Mouse (Mus musculus) cerebellum, adult 11-12 months (tissue): ENCODE results near the gene Frmd4b.
"Not testable (repeated sequence)": the region's sequence is repeated elsewhere in the genome, so short reads cannot be mapped to it uniquely, and the experiment has no call there.

Experiments
- DNase-seq: peaks from one replicate; pipeline ENCODE4 v3.0.0; 2022

Frmd4b gene

DNA sequence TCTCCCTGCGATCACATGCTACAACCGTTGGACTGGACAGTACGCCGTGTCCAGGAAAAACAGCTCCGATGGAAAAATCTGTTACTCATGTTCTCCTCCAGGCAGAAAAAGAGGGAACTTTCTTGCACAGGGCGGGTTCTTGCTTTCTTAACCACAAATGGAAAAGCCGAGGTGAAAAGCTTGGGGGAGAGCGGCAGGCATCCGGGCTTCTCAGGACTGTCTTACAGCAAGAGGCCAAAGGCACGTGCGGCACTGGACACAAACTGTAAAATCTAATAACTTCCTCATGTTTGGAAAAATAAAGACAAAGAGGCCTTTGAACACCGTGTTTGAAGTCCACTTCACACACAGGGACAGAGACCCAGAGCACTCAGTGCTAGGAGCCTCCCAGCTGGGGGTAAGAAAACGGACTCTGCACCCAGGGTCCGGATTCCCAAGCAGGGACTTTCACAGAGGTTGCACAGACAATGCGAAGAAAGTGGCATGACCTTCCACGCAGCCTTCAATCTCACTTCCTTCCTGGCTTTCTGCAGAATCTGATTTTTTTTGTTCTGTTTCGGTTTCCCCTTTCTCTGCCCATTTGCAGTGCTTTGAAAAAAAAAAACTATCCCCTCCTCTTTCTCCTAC, 153.3 kb downstream of the Frmd4b start:
- no peak for DNase-seq

DNA sequence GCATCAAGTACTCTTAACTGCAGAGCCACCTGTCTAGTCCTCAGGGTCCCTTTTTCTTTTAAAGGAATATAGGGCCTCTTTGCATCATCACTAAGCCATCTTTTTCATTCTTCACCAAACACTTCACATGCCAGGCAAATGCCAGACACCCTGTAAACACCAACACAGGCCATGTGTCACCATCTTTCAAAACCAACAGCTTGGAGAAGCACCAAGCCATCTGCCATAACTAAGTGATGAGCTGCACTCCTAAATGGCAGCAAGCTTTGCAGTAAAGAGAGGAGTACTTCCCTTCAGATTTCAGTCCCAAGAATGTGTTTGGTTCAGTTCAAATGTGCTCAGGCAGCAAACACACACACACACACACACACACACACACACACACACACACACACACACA, 154.9 kb downstream of the Frmd4b start:
- no peak for DNase-seq

DNA sequence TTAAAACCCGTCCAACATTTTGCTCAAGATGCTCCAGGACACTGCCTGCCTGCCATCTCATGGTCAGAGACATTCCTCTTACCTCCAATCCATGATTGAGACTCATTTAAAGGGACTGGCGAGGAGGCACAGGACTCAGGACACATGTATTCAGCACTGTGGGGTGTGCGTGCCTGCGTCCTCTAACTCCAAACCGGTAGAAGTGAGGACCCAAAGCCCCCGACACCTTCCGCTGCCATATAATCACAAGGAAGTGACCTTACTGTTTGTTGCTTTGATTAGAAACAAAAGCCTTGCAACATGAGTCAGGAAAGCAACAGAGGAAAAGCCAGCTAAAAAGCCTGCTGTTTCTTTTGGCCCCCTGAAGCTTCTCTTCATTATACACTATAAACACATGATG, 158.2 kb downstream of the Frmd4b start:
- no peak for DNase-seq

DNA sequence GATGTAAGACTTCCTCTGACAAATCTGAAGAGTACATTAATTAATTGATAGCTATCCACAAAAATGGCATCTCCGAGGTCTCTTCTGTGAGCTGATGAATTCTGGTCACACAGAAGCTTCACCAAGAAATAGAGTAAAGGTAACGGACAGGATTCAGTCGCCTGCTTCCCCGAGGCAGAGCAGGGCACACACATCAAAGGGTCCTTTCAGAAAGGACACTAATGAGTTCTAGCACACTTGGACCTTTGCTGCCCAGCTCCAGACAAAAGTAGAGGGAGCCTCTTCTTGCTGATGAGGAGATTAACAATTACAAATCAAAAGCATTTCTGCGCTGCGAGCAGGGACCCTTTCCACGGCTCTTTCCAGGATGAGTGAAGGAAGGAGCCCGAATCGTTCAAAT, 159.0 kb downstream of the Frmd4b start:
- DNase-seq = no peak

DNA sequence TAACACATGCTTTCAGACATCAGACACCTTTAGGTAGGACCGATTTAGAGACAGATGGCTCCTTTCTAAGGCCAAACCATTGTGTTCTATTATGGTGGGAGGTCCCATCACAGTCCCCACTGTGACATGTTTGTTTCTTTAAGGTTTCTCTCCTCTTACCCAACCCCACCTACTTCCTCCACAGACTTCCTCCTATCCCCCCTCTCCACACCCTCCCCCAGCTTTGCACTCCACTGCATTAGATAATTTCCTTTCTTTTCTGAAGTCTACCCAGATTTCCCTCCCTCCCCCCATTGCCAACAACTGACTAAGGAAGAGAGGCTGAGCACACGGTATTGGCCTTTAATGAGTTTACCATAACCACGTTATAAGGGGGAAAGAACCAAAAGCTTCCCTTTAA, 159.4 kb downstream of the Frmd4b start:
- DNase-seq = no peak

DNA sequence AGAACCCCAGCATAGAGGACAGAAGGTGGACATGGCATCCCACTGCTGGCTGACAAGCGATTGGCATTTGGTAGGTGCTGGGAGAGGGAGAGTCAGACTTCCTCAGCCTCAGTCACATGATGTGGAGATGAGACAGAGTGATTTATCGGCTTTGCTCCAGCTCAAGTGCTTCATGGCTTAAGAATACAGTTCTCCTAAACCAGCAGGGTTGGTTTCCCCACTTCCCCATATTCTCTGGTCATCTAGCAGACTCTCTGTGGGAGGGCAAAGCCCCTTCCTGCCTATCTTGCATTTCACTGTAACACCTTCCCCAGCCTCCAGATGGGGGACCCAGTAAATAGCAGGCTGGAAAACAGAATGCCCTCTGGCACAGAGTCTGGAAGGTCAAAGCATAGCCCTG, 160.1 kb downstream of the Frmd4b start:
- DNase-seq = no peak

DNA sequence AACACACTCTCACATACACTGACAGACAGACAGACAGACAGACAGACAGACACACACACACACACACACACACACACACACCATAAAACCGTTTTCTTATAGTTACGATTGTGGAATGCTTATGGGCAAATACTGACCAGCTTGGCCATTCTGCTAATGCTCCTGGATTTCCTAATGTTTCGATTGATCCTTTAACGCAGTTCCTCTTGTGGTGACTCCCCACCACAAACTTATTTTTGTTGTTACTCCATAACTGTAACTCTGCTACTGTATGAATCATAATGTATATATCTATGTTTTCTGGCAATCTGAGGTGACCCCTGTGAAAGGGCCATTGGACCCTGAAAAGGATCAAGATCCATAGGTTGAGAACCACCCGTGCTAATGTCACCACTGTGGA, 165.1 kb downstream of the Frmd4b start:
- no peak for DNase-seq

DNA sequence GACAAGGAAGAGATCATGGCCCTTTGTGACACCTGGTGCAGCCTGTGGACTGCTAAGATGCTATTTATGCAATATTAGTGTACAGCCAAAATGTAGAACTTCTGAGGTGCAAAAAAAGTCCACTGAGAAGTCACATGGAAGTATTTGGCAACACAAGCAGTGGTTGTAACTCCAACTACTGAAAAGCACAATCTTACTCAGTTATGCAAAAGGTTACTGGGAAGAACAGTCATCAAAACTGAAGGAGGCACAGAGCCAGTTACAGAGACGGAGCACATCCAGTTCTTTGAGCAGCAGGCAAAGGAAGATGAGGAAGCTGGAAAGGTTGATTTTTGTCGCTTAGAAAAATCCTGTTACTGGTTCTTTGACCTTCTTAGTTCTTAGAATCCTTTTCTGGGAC, 167.5 kb downstream of the Frmd4b start:
- DNase-seq = no peak

DNA sequence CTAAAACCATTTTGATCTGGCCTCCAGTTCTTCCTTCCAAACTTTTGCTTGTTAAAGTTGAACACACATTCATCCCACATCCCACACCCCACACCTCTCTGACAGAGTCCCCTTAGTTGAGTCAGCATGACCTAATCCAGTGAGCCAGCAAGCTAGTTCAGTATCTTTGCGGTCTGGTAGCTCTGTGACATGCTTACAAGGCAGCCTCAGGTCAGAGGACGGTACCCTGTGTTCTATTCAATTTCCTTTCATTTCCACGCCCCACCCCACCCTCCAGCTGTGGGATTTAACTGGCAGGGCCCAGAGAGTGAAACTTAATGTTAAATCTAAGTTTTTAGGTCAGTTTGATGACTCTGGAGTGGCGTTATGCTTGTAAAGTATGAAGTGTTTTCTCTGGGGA, 170.3 kb downstream of the Frmd4b start:
- no peak for DNase-seq

DNA sequence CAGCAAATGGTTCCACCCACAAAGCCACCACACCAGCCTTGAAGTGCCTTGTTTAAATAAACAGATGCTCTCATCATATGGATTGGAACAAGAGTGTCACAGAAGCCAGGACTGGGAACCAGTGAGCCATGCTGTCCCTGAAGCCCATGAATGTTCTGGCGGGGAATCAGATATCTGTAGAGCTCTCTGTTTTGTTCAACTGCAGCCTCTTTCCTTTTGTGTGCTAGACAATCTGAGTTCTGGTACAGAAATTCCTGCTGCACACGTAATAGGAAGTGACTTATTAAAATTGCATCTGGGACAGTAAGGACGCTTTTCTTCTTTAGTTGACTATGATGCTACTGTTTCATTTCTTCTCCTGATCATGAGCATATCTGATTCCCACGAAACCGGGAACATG, 173.2 kb downstream of the Frmd4b start:
- DNase-seq = no peak

DNA sequence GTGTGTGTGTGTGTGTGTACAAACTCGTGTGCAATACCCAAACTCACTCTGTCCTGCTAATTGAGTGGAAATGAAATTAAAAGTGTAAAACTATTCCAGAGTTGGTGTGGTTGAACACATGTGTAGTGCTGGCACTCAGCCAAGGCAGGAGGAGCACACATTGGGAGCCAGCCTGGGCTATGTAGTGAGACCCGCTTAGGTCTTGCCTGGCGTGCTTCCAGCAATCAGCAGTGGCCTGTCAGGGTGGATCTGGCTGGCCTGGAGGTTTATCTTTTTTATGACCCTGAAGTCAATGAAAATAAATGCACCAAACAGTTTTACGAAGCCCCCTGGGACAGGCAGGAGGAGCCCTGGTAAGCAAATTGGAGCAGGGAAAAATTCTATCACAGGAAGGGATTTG, 173.8 kb downstream of the Frmd4b start:
- DNase-seq = no peak

DNA sequence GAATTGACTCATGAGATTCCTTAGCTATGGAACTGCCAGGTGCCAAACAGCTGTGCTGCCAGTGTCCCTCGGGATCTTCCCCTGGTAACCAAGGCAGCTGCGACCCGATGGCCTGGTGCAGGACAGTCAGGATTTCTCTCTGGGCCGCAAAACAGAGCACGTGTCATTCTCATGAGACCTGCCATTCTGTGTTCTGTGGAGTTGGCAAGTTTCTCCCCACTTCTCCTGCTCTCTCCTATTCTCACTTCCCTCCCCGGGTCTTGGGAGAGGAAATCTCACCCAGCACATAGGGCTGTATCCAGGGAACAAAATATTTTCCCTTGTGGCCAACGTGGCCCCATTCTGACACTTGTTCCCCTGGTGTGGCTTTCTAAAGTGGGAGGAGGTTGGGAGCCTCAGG, 176.0 kb downstream of the Frmd4b start:
- DNase-seq = no peak

DNA sequence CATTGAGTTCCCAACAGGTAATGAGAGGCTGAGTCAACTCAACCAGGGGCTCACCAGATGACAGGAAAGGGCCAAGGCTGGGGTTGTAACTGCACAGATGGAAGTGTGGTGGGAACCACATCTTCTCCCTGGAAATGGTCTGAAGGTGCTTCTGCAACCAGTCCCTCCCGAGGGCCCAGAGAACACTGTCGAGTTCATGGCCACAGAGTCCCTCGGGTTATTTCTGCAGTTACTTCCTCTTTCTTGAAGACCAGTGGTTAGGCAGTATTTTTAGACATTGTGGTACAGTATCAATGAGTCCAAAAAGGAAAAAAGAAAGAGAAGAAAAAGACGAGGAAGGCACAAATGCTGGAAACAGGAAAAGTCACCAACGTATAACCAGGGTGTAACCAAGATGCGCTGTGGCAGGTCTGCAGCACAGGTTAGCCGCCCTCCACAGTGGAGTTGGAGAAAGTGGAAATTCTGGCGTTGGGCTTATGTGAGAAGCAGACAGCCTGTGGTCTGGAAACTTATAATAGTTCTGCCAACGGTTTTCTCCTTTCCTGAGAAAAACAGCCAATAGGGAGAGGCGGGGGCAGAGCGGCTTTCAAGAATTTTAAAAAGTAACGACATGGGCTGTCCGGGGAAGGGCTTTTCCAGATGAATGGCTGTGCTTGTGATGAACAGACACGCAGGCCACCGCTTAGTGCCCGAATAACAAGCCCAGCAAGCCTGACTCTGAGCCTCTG, 178.3 kb downstream of the Frmd4b start:
- DNase-seq = no peak

DNA sequence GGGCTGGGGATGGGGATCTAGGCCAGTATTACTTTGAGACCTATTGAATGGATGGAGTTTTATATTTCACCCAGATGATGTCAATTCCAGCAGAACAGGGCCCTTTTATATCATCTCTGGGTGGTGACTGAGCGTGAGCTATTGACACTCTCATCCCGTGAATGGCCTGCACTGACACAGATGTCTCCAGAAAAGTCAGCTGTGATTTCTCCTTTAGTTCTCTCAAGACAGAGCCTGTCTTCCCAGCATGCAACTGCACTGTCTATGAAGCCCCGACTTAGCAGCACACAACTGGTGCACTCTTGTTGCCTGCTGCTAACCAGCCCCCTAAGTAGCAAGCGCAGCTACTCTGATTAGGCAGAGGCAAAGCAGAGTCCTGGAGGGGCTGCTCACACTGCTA, 182.6 kb downstream of the Frmd4b start:
- no peak for DNase-seq

DNA sequence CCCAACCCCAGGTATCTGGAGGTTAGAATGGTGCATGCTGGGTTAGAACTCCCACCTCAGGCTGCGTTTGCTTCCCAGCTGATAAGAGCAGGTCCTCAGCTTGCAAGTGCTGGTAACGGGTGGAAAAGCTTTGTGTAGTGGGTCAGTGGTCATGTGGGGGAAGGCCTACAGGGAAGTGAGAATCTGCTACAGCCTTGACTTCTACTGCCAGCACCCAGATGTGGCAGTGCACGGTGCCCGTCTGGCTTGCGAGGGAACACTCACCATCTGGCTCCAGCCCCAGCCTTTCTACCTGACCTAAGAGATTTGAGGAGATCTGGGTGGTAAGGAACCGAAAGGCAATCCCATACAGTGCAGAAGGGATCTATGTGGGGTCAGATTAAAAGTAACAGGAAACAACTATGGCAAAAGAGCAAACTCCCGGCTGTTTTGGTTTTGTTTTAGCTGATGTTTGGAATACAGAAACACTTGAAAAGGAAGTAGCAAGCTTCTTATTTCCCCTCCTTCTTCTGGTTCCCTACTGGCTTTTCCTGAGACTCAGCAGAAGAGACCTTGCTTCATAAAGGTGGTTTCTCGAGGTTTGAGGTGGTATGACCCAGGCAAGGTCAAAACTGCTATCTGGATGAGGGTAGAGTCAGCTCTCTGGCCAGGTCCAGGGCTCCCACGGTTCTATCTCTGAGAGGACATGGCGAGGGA, 185.9 kb downstream of the Frmd4b start:
- no peak for DNase-seq

DNA sequence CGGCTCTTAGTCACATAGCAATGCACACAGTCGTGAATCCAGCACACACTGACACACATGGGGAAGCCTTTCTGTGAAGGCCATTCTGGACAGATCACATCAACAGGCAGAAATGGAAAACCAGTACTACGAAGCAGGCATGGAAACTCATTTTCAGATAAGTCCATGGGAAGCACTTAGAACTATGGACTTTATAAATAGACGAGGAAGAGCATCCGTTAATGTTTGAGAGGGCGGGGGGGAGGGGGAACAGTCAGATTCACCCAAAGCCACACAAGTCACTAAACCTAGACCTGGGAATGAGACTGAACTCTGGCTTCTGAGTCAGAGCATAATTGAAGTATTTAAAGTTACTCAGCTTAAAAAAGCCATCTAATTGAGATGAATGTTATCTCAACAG, 186.8 kb downstream of the Frmd4b start:
- no peak for DNase-seq

DNA sequence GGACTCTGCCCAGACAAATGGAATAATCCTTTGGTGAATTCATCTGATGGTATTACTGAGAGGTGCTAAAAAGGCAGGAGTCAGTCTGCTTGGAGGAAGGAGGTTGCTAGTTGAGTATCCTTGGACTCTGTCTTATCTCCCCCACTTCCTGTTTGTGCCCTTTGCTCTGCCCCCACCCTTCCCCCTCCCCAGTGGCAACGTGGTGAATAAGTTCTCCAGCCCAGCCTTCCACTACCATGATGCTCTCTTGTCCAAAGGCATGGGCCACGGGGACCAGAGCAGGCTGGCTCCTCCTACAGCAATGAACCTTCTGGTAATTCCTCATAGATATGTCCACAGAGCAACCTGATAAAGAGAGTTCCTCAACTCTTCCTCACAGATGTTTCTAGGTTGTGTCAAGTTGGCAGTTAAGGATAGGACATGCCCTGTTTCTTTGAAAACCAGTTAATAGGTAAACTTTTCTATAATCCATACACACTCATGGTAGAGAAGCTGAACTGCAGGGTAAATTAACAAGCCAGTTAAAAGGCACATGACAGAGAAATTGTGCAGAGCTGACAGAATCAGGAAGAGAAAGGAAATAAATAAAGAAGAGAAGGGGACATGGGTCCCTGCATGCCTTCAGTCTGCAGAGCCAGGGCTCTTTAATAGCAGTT, 187.5 kb downstream of the Frmd4b start:
- DNase-seq = no peak

DNA sequence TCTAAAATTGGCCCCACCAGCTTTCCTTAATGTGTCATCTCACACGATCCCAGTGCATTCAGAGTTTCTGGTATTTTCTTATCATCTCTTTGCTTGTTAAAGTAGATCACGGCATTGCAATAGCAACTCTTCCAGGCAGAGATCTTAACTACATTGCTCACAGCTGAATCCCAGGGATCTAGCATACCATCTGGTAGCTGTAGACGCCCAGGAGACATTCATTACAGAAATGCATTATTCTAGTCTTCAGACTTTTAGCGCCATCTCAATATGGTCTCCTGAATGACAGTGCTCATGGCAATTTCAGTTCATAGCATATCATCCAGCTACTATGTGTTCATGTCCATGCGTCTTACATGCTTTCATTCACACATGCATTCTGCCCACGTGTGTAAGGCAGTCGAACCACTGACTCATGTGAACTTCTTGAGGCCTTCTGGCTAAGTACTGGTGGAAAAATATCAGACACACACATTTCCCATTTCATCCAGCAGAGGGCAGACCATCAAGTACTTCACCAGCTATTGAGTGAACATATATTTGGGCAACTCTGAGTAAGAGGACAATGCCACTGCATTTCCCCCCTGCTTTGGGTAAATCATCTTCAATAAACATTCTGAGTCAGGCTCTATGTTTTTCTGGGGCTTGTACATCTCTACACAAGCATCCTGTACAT, 197.4 kb downstream of the Frmd4b start:
- no peak for DNase-seq

DNA sequence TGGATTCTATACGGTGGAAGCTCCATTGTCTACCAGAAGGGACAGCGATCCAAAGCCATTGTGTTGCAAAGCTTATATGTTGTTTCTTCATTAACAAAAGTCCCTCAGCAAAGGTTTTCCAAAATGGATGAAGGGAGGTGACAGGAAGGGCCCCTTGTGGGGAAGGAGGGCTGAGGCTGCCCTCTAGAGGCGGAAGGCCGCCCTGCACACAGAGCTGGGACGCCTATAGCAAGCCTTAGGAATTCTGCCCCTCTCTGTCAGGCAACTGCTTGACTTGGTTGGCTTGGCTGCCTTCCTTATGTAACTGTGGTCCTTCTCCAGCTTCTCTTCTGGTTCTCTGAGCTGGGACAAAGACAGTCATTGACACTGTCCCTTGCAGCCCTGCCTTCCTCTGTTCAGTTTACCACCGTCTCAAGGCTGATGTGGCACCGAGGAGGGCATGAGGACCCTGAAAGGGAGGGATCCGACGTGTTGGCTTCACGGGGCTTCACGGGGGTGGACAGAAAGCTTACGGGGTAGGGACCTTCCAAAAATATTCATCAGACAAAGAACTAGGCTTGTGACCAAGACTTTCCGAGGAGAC, 200.3 kb downstream of the Frmd4b start:
- peak; percentile 19 for DNase-seq

DNA sequence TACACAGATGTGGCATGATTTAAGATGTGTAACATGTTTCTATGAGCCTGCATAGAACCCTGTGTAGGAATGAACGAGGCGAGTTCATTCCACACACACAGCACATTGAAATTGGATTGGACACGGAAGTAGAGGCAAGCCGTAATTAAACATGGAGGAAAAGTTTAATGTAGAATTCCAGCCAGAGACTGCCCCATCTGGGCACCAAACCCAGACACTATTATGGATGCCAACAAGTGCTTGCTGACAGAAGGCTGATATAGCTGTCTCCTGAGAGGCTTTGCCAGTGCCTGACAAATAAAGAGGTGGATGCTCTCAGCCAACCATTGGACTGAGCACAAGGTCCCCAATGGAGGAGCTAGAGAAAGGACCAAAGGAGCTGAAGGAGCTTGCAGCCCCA, 201.8 kb downstream of the Frmd4b start:
- DNase-seq = not testable (repeated sequence)

DNA sequence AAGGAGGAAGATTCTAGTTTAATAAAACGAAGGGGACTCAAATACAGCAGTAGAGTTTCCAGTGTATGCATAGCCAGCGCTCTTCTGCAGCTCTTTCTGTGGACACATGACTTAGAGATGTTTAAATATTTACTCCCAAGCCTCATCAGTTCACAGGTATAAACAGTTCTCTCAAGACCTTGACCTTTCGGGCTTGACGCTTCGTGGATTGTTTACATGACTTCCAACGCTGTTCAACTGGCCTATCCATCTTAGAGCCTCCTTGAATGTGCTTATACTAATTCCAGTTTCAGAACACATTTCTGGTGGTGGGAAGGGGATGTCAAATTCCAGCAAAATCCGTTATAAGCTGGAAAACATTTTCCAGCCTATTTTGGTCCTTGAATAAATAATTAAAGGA, 203.9 kb downstream of the Frmd4b start:
- DNase-seq = no peak

DNA sequence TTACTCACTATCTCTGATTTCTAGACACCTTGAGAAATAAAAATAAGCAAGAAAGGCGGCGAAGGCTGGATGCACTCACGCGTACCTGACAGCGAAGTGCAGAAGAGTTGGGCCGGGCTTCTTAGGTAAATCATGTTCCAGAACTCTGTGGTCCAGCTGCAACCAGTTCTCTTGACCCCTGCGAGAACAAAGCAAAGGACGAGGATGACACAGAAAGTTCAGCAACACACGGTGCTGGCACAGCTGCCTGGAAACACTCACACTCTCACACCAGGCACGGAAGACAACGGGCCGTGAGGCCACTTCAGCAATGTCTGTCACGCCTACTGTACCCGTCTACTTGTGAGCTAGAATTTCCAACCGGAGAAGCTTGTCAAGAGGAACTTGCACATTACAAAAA, 204.9 kb downstream of the Frmd4b start:
- no peak for DNase-seq

DNA sequence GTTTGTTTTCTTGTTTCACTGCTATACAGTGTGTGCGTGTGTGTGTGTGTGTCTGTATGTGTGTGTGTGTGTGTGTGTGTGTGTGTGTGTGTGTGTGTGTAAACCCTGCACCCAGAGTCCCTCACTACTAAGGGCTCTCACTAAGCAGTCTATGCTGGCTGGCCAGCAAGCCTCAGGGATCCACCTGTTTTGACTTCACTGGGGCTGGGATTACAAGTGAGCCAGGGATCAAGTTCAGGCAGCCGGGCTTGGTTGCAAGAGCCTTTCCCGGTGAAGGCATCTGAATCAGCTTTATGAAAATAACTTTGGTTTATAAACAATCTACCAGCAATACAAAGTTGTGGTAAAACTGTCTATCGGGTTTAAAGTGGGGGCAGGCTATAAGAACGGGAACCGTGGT, 206.0 kb downstream of the Frmd4b start:
- DNase-seq = no peak
